Mouse (Mus musculus) CH12.LX (cell line): ENCODE data around the gene Olfr487.
"Not testable (repeated sequence)": the region's sequence is repeated elsewhere in the genome, so short reads cannot be mapped to it uniquely, and the experiment has no call there.

Experiments used
- BHLHE40 ChIP-seq: IDR thresholded peaks from 2 replicates; pipeline ENCODE4 v1.6.1; 2011; ENCODE audit warnings: mild to moderate bottlenecking, low read depth, low read length, improper control_type of control experiment
- CTCF ChIP-seq, 2 experiments: IDR thresholded peaks in 1 of 2; conservative IDR thresholded peaks in 1 of 2; 2 replicates each; pipeline ENCODE4 v1.5.1; 2011 to 2012; ENCODE audit warnings: low read depth in 2 of 2, low read length in 2 of 2, improper control_type of control experiment in 1 of 2, inconsistent platforms in 1 of 2, mild to moderate bottlenecking in 1 of 2, moderate library complexity in 1 of 2
- EP300 ChIP-seq: IDR thresholded peaks from 2 replicates; pipeline ENCODE4 v1.6.1; 2011; ENCODE audit warnings: low read length, improper control_type of control experiment
- HCFC1 ChIP-seq: IDR thresholded peaks from 2 replicates; pipeline ENCODE4 v1.6.1; 2012; ENCODE audit warnings: low read depth, mild to moderate bottlenecking, inconsistent platforms, low read length, improper control_type of control experiment
- MAX ChIP-seq: IDR thresholded peaks from 2 replicates; pipeline ENCODE4 v1.6.1; 2011; ENCODE audit warnings: low read length, improper control_type of control experiment
- NELFE ChIP-seq: IDR thresholded peaks from 2 replicates; pipeline ENCODE4 v1.6.1; 2011; ENCODE audit warnings: low read depth, low read length, improper control_type of control experiment
- SMC3 ChIP-seq: IDR thresholded peaks from 2 replicates; pipeline ENCODE4 v1.6.1; 2011; ENCODE audit warnings: low read depth, low read length, improper control_type of control experiment

- TF ChIP-seq EP300; CTCF (conservative IDR thresholded peaks at IDR 0.05 in 1 of 2, IDR thresholded peaks at IDR 0.05 in 1 of 2; ENCODE audit: low read depth in 2 of 2, low read length in 2 of 2); SMC3; BHLHE40; MAX; HCFC1; NELFE: not testable (repeated sequence)
Measured at GRCm38 (mm10) chr7:108172642-108173041, 41.8 kb downstream of the Olfr487 start, which contains the start of gene Olfr486.
